Mouse (Mus musculus): ENCODE results near the gene Megf11.

GRCm38 (mm10) chr9:64579306-64579705 is 193.9 kb downstream of the Megf11 start:
- no peak for TF ChIP-seq CTCF (IDR thresholded peaks at IDR 0.05; ENCODE audit: low read depth, low read length)
- TF ChIP-seq TAL1 (conservative IDR thresholded peaks at IDR 0.05; ENCODE audit: low read depth, low read length): no peak
- no peak for TF ChIP-seq GATA1 (IDR thresholded peaks at IDR 0.05; ENCODE audit: borderline replicate concordance, low read length)

All from G1E (cell line).